Mouse (Mus musculus) forebrain, embryonic 10.5 days (tissue): Measurements from ENCODE around the gene Armcx6. TPM values are rescaled to one million over a fixed set of nuclear protein-coding genes. Genes with fewer than 3 reads are reported as not detected.
"Not testable (repeated sequence)": the region's sequence is repeated elsewhere in the genome, so short reads cannot be mapped to it uniquely, and the experiment has no call there.

Experiments
- DNase-seq: peaks from one replicate; pipeline ENCODE4 v3.0.0-alpha.2; 2017; ENCODE audit warnings: low spot score; ENCODE audit errors: extremely low spot score
- H3K27ac ChIP-seq: fragments of 300-500 bp; sonication (generic); 2 replicates; pipeline ENCODE4 v1.5.1; 2016; ENCODE audit warnings: mild to moderate bottlenecking
- H3K27me3 ChIP-seq: fragments of 300-500 bp; sonication (generic); 2 replicates; pipeline ENCODE4 v1.6.1; 2016; ENCODE audit warnings: mild to moderate bottlenecking; ENCODE audit not compliant: poor library complexity, severe bottlenecking
- H3K36me3 ChIP-seq: fragments of 300-500 bp; sonication (generic); replicated peaks from 2 replicates; pipeline ENCODE4 v1.6.1; 2016; ENCODE audit warnings: mild to moderate bottlenecking, moderate library complexity
- H3K4me1 ChIP-seq: fragments of 300-500 bp; sonication (generic); 2 replicates; pipeline ENCODE4 v1.6.1; 2016
- H3K4me3 ChIP-seq: fragments of 300-500 bp; sonication (generic); 2 replicates; pipeline ENCODE4 v1.5.1; 2016; ENCODE audit warnings: mild to moderate bottlenecking, moderate library complexity
- H3K9me3 ChIP-seq: fragments of 300-500 bp; sonication (generic); 2 replicates; pipeline ENCODE4 v1.6.1; 2016; ENCODE audit warnings: mild to moderate bottlenecking, moderate library complexity
- WGBS: fragments of 180-500 bp; shearing (Covaris S2); methylation state at CpG from one replicate; pipeline ENCODE4 v1.1.7; 2016; 5-methylcytosine and 5-hydroxymethylcytosine counted together
- microRNA-seq: library from miRNA; unstranded; fragments of <30 nt; microRNA quantifications from one replicate; pipeline ENCODE4, GENCODE M21; 2017
- polyA plus RNA-seq: library from polyadenylated mRNA; unstranded; fragments of >200 nt; fragmentation: Nextera tagmentation; extraction: Ambion mirVana; gene quantifications from 2 replicates; pipeline ENCODE4 v1.2.1, GENCODE M21; 2016

Gene Armcx6
- polyA plus RNA-seq, 1 experiment from 2014 or later, result 15.3 TPM

- H3K27me3 ChIP-seq, result peaks cover 71% of the 10 kb centered on the region
These were observed 27.5 kb downstream of the Armcx6 start for GRCm38 (mm10) chrX:134723762-134724161.

GRCm38 (mm10) chrX:134718524-134718923 is 32.7 kb downstream of the Armcx6 start:
- WGBS, result 33% methylated on average over 14 of the region's 14 CpGs
- Histone ChIP-seq H3K27me3 (peaks cover 64% of the 10 kb centered on the region), H3K4me3 (peak overlapping the region; percentile 59), H3K9me3 (no peaks in the 10 kb centered on the region), H3K4me1 (peaks cover 11% of the 10 kb centered on the region), H3K36me3 (peaks cover 13% of the 10 kb centered on the region), H3K27ac (peak overlapping the region; percentile 91)
- peak; percentile 63 for DNase-seq

More at GRCm38 (mm10) chrX:134723762-134724161, 27.5 kb downstream of the Armcx6 start:
- not testable (repeated sequence) for H3K4me3 ChIP-seq, DNase-seq, H3K4me1 ChIP-seq, H3K9me3 ChIP-seq
- peaks cover 13% of the 10 kb centered on the region for H3K36me3 ChIP-seq
- WGBS, result 13% methylated on average over 2 of the region's 2 CpGs
- peak overlapping the region; percentile 15; the same call in 1 of the 2 replicates for H3K27ac ChIP-seq

GRCm38 (mm10) chrX:134717752-134718308 is 33.4 kb downstream of the Armcx6 start, which contains the start of gene Armcx1:
TSS of gene Armcx1 (plus strand) at chrX:134717963.
- WGBS, result 14% methylated on average over 16 of the region's 16 CpGs
- Histone ChIP-seq H3K4me1 (peaks cover 9% of the 10 kb centered on the region), H3K9me3 (no peaks in the 10 kb centered on the region), H3K4me3 (peak within 1 kb of the TSS; percentile 59), H3K27ac (peak within 1 kb of the TSS; percentile 91), H3K36me3 (peaks cover 13% of the 10 kb centered on the region), H3K27me3 (peaks cover 62% of the 10 kb centered on the region)
- DNase-seq, result peak; percentile 69

GRCm38 (mm10) chrX:134716863-134717262 is 34.4 kb downstream of the Armcx6 start:
- 35% methylated on average over 3 of the region's 3 CpGs for WGBS
- peaks cover 9% of the 10 kb centered on the region for H3K4me1 ChIP-seq
- H3K4me3 ChIP-seq, result peak overlapping the region; percentile 59; the same call in 1 of the 2 replicates

More at GRCm38 (mm10) chrX:134716863-134717262, 34.4 kb downstream of the Armcx6 start:
- H3K9me3 ChIP-seq, result no peaks in the 10 kb centered on the region
- peaks cover 53% of the 10 kb centered on the region for H3K27me3 ChIP-seq
- H3K36me3 ChIP-seq, result peaks cover 13% of the 10 kb centered on the region
- DNase-seq, result no peak
- peak overlapping the region; percentile 91; the same call in 1 of the 2 replicates for H3K27ac ChIP-seq

Small RNA genes within 50 kb of the gene (microRNA-seq; reads per million reads assigned to microRNA genes)
- 0.90 reads per million for gene Mir7093

Other genes with a start within 250 kb of the Armcx6 start
- gene Timm8a1, start 209.6 kb downstream of the Armcx6 start, polyA plus RNA-seq, result 114 and 116 TPM in 2 replicates
- 0.81 and 1.2 TPM in 2 replicates for gene Btk, start 167.8 kb downstream of the Armcx6 start, polyA plus RNA-seq
- gene Rpl36a, start 165.8 kb downstream of the Armcx6 start, polyA plus RNA-seq, result 338 and 356 TPM in 2 replicates
- 7.9 and 11.1 TPM in 2 replicates for gene Gla, start 150.3 kb downstream of the Armcx6 start, polyA plus RNA-seq
- gene Hnrnph2, start 150.2 kb downstream of the Armcx6 start, polyA plus RNA-seq, result 232 and 239 TPM in 2 replicates
- 7.7 and 7.9 TPM in 2 replicates for gene Armcx4, start 64.9 kb downstream of the Armcx6 start, polyA plus RNA-seq
- 42.6 and 42.7 TPM in 2 replicates for gene Armcx1, start 33.5 kb downstream of the Armcx6 start, polyA plus RNA-seq
- 48.8 and 49.1 TPM in 2 replicates for gene Armcx3, start 5.2 kb upstream of the Armcx6 start, polyA plus RNA-seq
- 76.1 and 78.0 TPM in 2 replicates for gene Armcx2, start 57.8 kb upstream of the Armcx6 start, polyA plus RNA-seq
- gene Nxf2, start 213.3 kb upstream of the Armcx6 start, polyA plus RNA-seq, result 0.23 and 0.48 TPM in 2 replicates